Mouse (Mus musculus) left cerebral cortex, postnatal 25 days (tissue): Measurements from ENCODE around the gene Gps1. TPM values are rescaled to one million over a fixed set of nuclear protein-coding genes. Genes with fewer than 3 reads are reported as not detected.
"Not testable (repeated sequence)": the region's sequence is repeated elsewhere in the genome, so short reads cannot be mapped to it uniquely, and the experiment has no call there.

Experiments used
- DNase-seq, 2 experiments: peaks; one replicate each; pipeline ENCODE4 v3.0.0; 2022; ENCODE audit warnings: low spot score in 2 of 2, mixed read lengths in 1 of 2
- intact Hi-C: fragments of 180-260 bp; cut with DNase I; formaldehyde crosslinking; loops from one replicate; pipeline ENCODE4 v1.15.1; 2025
- total RNA-seq, 2 experiments: library from RNA; stranded (reverse); gene quantifications; 2 replicates each; pipeline ENCODE4 v1.2.3; 2021

Gps1 gene
- total RNA-seq, result 100 to 1,000 TPM; 139 to 143 TPM

- DNase-seq, result peak; percentile 82 to 83
- intact Hi-C loops, result no loop called here
Measured at GRCm38 (mm10) chr11:120784064-120784791, at the start of gene Gps1, which contains the start of gene Rfng. Gps1 (plus strand) TSS chr11:120784272. Rfng (minus strand) TSS chr11:120784207.

- intact Hi-C loops, result no loop called here
- DNase-seq, result no peak
Measured at GRCm38 (mm10) chr11:120736424-120736823, 47.6 kb upstream of the Gps1 start.

GRCm38 (mm10) chr11:120740981-120741380 lies 43.1 kb upstream of the Gps1 start:
- DNase-seq, result no peak
- intact Hi-C loops, result no loop called here

- intact Hi-C loops, result no loop called here
- DNase-seq, result no peak
Measured at GRCm38 (mm10) chr11:120744121-120744701, 39.9 kb upstream of the Gps1 start.

- DNase-seq, result no peak
- intact Hi-C loops, result no loop called here
Measured at GRCm38 (mm10) chr11:120747974-120748373, 36.1 kb upstream of the Gps1 start.

- DNase-seq, result peak in 1 of 2 experiments; percentile 12
Measured at GRCm38 (mm10) chr11:120749430-120749829, 34.6 kb upstream of the Gps1 start.

GRCm38 (mm10) chr11:120751606-120752005 lies 32.5 kb upstream of the Gps1 start:
- DNase-seq, result no peak
- intact Hi-C loops, result no loop called here

More at GRCm38 (mm10) chr11:120749430-120749829, 34.6 kb upstream of the Gps1 start:
- intact Hi-C loops, result no loop called here

- intact Hi-C loops, result no loop called here
- no peak for DNase-seq
Measured at GRCm38 (mm10) chr11:120760236-120760635, 23.8 kb upstream of the Gps1 start.

- intact Hi-C loops, result no loop called here
- DNase-seq, result no peak
Measured at GRCm38 (mm10) chr11:120761811-120762671, 22.0 kb upstream of the Gps1 start.

- DNase-seq, intact Hi-C loops: not testable (repeated sequence)
Measured at GRCm38 (mm10) chr11:120762672-120763041, 21.4 kb upstream of the Gps1 start, which contains the start of gene Hmga1b. Hmga1b (plus strand) TSS chr11:120762794.

GRCm38 (mm10) chr11:120763121-120763999 lies 20.7 kb upstream of the Gps1 start:
- DNase-seq, intact Hi-C loops: not testable (repeated sequence)

GRCm38 (mm10) chr11:120767023-120767422 lies 17.0 kb upstream of the Gps1 start:
- DNase-seq, intact Hi-C loops: not testable (repeated sequence)

GRCm38 (mm10) chr11:120768206-120768605 lies 15.9 kb upstream of the Gps1 start:
- intact Hi-C loops, result no loop called here
- DNase-seq, result no peak

- intact Hi-C loops, result no loop called here
- no peak for DNase-seq
Measured at GRCm38 (mm10) chr11:120772749-120773148, 11.3 kb upstream of the Gps1 start.

GRCm38 (mm10) chr11:120773463-120774190 lies 10.4 kb upstream of the Gps1 start:
- intact Hi-C loops, result no loop called here
- peak in 1 of 2 experiments; percentile 0 for DNase-seq

- DNase-seq, result peak; percentile 93 to 95
- intact Hi-C loops, result loop anchor here (1.0 to 5.0 kb wide), 3 partner anchors 56 to 159 kb away; partner anchors contain the start of genes Cenpx, Lrrc45 and Pcyt2
Measured at GRCm38 (mm10) chr11:120775774-120776469, 8.2 kb upstream of the Gps1 start.

GRCm38 (mm10) chr11:120777123-120777522 lies 6.9 kb upstream of the Gps1 start:
- peak in 1 of 2 experiments; percentile 1 for DNase-seq
- intact Hi-C loops, result loop anchor here (2.0 to 5.0 kb wide), 2 partner anchors 64 to 160 kb away; partner anchors contain the start of genes Cenpx, Lrrc45 and Pcyt2

GRCm38 (mm10) chr11:120779876-120780275 lies 4.2 kb upstream of the Gps1 start:
- DNase-seq, result no peak
- intact Hi-C loops, result loop anchor here (5.0 kb wide), 1 partner anchor 163 kb away; the partner anchor contains the start of gene Pcyt2
